Mouse (Mus musculus) v-Abl transformed pro-B cells (cell line): ENCODE measurements around the gene Iqcf4.
"Not testable (repeated sequence)": the region's sequence is repeated elsewhere in the genome, so short reads cannot be mapped to it uniquely, and the experiment has no call there.

ENCODE experiments used
- in situ Hi-C, 2 experiments: fragments of 400-800 bp; cut with MboI; formaldehyde crosslinking; loops; one replicate each; pipeline ENCODE4 v1.15.1; 2025; ENCODE audit not compliant: unreplicated experiment in 2 of 2

The Iqcf4 gene

GRCm38 (mm10) chr9:106570896-106571295 is at the start of gene Iqcf4:
Iqcf4 (minus strand) TSS chr9:106570996.
- in situ Hi-C loops: no loop called here

- in situ Hi-C loops: no loop called here
Measured at GRCm38 (mm10) chr9:106617496-106617895, 46.7 kb upstream of the Iqcf4 start.

GRCm38 (mm10) chr9:106616306-106616705 is 45.5 kb upstream of the Iqcf4 start:
- in situ Hi-C loops: no loop called here

- in situ Hi-C loops: no loop called here
Measured at GRCm38 (mm10) chr9:106614616-106615015, 43.8 kb upstream of the Iqcf4 start.

GRCm38 (mm10) chr9:106613951-106614350 is 43.2 kb upstream of the Iqcf4 start:
- in situ Hi-C loops: no loop called here

GRCm38 (mm10) chr9:106610727-106611126 is 39.9 kb upstream of the Iqcf4 start:
- in situ Hi-C loops: no loop called here

- in situ Hi-C loops: no loop called here
Measured at GRCm38 (mm10) chr9:106600546-106600945, 29.8 kb upstream of the Iqcf4 start.

- in situ Hi-C loops: no loop called here
Measured at GRCm38 (mm10) chr9:106598466-106598865, 27.7 kb upstream of the Iqcf4 start.

- in situ Hi-C loops: no loop called here
Measured at GRCm38 (mm10) chr9:106595836-106596235, 25.0 kb upstream of the Iqcf4 start.

GRCm38 (mm10) chr9:106595402-106595801 is 24.6 kb upstream of the Iqcf4 start:
- in situ Hi-C loops: not testable (repeated sequence)

- in situ Hi-C loops: no loop called here
Measured at GRCm38 (mm10) chr9:106592158-106592557, 21.4 kb upstream of the Iqcf4 start.

- in situ Hi-C loops: no loop called here
Measured at GRCm38 (mm10) chr9:106582552-106582951, 11.8 kb upstream of the Iqcf4 start.

- in situ Hi-C loops: no loop called here
Measured at GRCm38 (mm10) chr9:106580016-106580415, 9.2 kb upstream of the Iqcf4 start.

GRCm38 (mm10) chr9:106576112-106576511 is 5.3 kb upstream of the Iqcf4 start:
- in situ Hi-C loops: no loop called here

GRCm38 (mm10) chr9:106573366-106573765 is 2.6 kb upstream of the Iqcf4 start:
- in situ Hi-C loops: no loop called here

- in situ Hi-C loops: no loop called here
Measured at GRCm38 (mm10) chr9:106572186-106572585, 1.4 kb upstream of the Iqcf4 start.

- in situ Hi-C loops: no loop called here
Measured at GRCm38 (mm10) chr9:106566437-106566836, 4.4 kb downstream of the Iqcf4 start.

GRCm38 (mm10) chr9:106564025-106564424 is 6.8 kb downstream of the Iqcf4 start:
- in situ Hi-C loops: no loop called here

GRCm38 (mm10) chr9:106562291-106562690 is 8.5 kb downstream of the Iqcf4 start:
- in situ Hi-C loops: no loop called here

- in situ Hi-C loops: no loop called here
Measured at GRCm38 (mm10) chr9:106561531-106561930, 9.3 kb downstream of the Iqcf4 start, which contains the start of gene Iqcf3. Iqcf3 (minus strand) TSS chr9:106561631.

GRCm38 (mm10) chr9:106534975-106535374 is 35.8 kb downstream of the Iqcf4 start:
- in situ Hi-C loops: loop anchor here in 1 of 2 experiments (25.0 kb wide), 1 partner anchor 377 kb away; no protein-coding TSS in a partner anchor

GRCm38 (mm10) chr9:106534296-106534695 is 36.5 kb downstream of the Iqcf4 start:
- in situ Hi-C loops: loop anchor here in 1 of 2 experiments (25.0 kb wide), 1 partner anchor 378 kb away; no protein-coding TSS in a partner anchor

- in situ Hi-C loops: loop anchor here in 1 of 2 experiments (25.0 kb wide), 1 partner anchor 380 kb away; no protein-coding TSS in a partner anchor
Measured at GRCm38 (mm10) chr9:106531833-106532232, 39.0 kb downstream of the Iqcf4 start.
